Mouse (Mus musculus): ENCODE results near the gene Ttll5. TPM values are rescaled to one million over a fixed set of nuclear protein-coding genes. Genes with fewer than 3 reads are reported as not detected.

The Ttll5 gene
- polyA plus RNA-seq, 1 experiment = 6.2 TPM

DNA sequence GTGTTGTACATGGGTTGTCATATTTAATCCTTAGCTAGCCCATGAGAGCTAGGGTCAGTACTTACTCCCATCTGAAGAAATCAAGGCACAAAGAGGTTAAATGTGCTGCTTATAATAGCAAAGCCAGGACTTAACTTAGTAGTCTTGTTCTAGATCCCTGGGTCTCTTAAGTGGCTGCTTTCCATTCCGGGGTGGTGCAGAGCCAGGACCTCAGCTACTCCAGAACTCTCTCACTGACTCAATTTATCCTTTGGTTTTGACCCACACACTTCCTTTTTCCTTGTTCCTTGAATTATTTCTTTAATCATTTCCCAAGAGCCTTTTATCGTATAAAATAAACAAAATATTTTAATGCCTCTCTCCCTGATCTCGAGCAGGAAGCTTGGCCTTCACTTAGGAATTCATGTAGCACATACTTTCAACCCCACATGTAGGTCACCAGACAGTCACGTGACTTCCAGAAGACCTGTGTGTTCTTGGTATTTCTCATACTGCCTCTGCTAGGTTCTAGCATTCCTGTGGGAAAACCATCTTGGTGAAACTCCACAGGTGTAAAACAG is 164.4 kb downstream of the Ttll5 start:
- H3K4me3 ChIP-seq (ENCODE audit: extremely low read depth, insufficient read depth, insufficient read length) = no peak overlapping the region
- no peak for DNase-seq (ENCODE audit: low read depth in 1 of 2, low spot score in 2 of 2)
- no peak overlapping the region for H3K27ac ChIP-seq (ENCODE audit: insufficient read depth, low read length)
- TF ChIP-seq POLR2A (IDR thresholded peaks at IDR 0.05; ENCODE audit: low read depth, low read length) (no peak), CTCF (IDR thresholded peaks at IDR 0.05; ENCODE audit: extremely low read depth, insufficient read depth, insufficient read length, insufficient replicate concordance) (no peak)
- 88% methylated on average over 4 of the region's 4 CpGs for WGBS
- H3K4me1 ChIP-seq (ENCODE audit: control insufficient read depth, insufficient read depth, insufficient read length) = peaks cover 27% of the 10 kb centered on the region
- no peaks in the 10 kb centered on the region for H3K36me3 ChIP-seq (ENCODE audit: control insufficient read depth, insufficient read depth, low read length)
- H3K27me3 ChIP-seq (ENCODE audit: control insufficient read depth, insufficient read depth, low read length) = no peaks in the 10 kb centered on the region

DNA sequence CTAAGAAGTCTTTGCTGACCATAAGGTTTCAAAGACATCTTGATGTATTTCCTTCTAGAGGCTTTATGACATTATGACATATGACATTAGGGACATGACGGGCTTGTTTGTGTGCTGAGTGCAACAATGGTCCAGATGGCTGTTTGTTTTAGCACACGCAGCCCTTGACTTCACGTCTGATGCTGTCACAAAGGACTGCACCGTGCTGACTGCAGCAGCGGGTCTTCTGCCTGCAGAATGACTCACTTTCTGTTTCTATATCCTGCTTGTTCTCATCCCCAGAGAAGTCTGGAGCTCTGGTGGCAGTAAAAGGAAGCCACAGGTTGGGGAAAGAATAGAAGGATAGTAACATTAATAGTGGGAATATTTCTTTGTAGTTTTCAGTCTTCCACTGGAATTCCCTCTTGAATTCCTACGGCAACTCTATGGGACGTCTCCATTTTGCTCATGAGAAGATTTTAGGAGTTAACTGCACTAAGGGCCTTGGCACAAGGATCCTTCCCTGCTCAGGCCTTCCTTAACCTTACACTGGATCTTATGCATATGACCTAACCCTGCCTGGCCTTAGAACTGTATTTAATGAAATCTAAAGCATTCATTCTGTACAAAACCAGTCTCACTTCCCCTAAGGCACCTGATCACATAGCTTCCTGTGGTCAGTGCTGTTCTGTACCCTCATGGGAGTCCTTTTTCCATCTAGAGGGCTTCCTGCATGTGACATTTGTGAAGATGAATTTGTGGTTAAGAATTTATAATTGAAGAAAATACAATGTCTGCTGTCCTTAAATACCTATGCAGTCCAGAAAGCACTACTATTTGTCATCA is 167.8 kb downstream of the Ttll5 start:
- Histone ChIP-seq H3K36me3 (ENCODE audit: control insufficient read depth, insufficient read depth, low read length) (peaks cover 2% of the 10 kb centered on the region; the same call in 1 of the 2 replicates), H3K4me3 (ENCODE audit: extremely low read depth, insufficient read depth, insufficient read length) (no peak overlapping the region), H3K27ac (ENCODE audit: insufficient read depth, low read length) (peak overlapping the region; percentile 78), H3K27me3 (ENCODE audit: control insufficient read depth, insufficient read depth, low read length) (no peaks in the 10 kb centered on the region), H3K4me1 (ENCODE audit: control insufficient read depth, insufficient read depth, insufficient read length) (peaks cover 8% of the 10 kb centered on the region; the same call in 1 of the 2 replicates)
- TF ChIP-seq POLR2A (IDR thresholded peaks at IDR 0.05; ENCODE audit: low read depth, low read length) = no peak
- no peak for TF ChIP-seq CTCF (IDR thresholded peaks at IDR 0.05; ENCODE audit: extremely low read depth, insufficient read depth, insufficient read length, insufficient replicate concordance)
- WGBS = 38% methylated on average over 7 of the region's 7 CpGs
- DNase-seq (ENCODE audit: low read depth in 1 of 2, low spot score in 2 of 2) = peak; percentile 24 to 81

DNA sequence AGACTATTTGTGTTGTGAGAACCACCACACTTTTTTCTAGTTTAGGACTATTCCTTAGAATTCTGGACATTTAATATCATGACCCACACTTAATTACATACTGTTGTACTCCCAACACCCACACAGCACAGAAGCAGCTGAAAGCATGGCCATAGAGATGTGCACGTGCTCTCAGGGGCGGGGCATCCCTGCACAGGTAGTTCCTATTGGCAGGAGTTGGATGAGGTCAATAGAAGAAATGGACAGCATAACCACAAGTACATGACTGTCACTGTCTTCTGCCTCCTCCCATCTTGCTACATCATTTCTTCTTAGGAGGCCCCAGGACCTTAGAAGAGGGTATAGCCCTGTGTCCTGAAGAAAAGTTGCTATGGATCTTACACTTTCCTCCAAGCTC is 168.4 kb downstream of the Ttll5 start:
- peaks cover 2% of the 10 kb centered on the region; the same call in 1 of the 2 replicates for H3K36me3 ChIP-seq (ENCODE audit: control insufficient read depth, insufficient read depth, low read length)
- H3K4me3 ChIP-seq (ENCODE audit: extremely low read depth, insufficient read depth, insufficient read length) = no peak overlapping the region
- H3K27me3 ChIP-seq (ENCODE audit: control insufficient read depth, insufficient read depth, low read length) = no peaks in the 10 kb centered on the region
- WGBS = 64% methylated on average over 2 of the region's 2 CpGs
- peak overlapping the region; percentile 78 for H3K27ac ChIP-seq (ENCODE audit: insufficient read depth, low read length)
- no peak for DNase-seq (ENCODE audit: low read depth in 1 of 2, low spot score in 2 of 2)
- peaks cover 8% of the 10 kb centered on the region; the same call in 1 of the 2 replicates for H3K4me1 ChIP-seq (ENCODE audit: control insufficient read depth, insufficient read depth, insufficient read length)
- no peak for TF ChIP-seq CTCF (IDR thresholded peaks at IDR 0.05; ENCODE audit: extremely low read depth, insufficient read depth, insufficient read length, insufficient replicate concordance)
- TF ChIP-seq POLR2A (IDR thresholded peaks at IDR 0.05; ENCODE audit: low read depth, low read length) = no peak

GRCm38 (mm10) chr12:85993790-85994360 is 169.4 kb downstream of the Ttll5 start:
- H3K36me3 ChIP-seq (ENCODE audit: control insufficient read depth, insufficient read depth, low read length) = peaks cover 2% of the 10 kb centered on the region; the same call in 1 of the 2 replicates
- no peak overlapping the region for H3K27ac ChIP-seq (ENCODE audit: insufficient read depth, low read length)
- H3K27me3 ChIP-seq (ENCODE audit: control insufficient read depth, insufficient read depth, low read length) = no peaks in the 10 kb centered on the region
- WGBS = 76% methylated on average over 5 of the region's 5 CpGs
- peaks cover 8% of the 10 kb centered on the region; the same call in 1 of the 2 replicates for H3K4me1 ChIP-seq (ENCODE audit: control insufficient read depth, insufficient read depth, insufficient read length)
- DNase-seq (ENCODE audit: low read depth in 1 of 2, low spot score in 2 of 2) = no peak
- no peak overlapping the region for H3K4me3 ChIP-seq (ENCODE audit: extremely low read depth, insufficient read depth, insufficient read length)
- no peak for TF ChIP-seq CTCF (IDR thresholded peaks at IDR 0.05; ENCODE audit: extremely low read depth, insufficient read depth, insufficient read length, insufficient replicate concordance)
- no peak for TF ChIP-seq POLR2A (IDR thresholded peaks at IDR 0.05; ENCODE audit: low read depth, low read length)

DNA sequence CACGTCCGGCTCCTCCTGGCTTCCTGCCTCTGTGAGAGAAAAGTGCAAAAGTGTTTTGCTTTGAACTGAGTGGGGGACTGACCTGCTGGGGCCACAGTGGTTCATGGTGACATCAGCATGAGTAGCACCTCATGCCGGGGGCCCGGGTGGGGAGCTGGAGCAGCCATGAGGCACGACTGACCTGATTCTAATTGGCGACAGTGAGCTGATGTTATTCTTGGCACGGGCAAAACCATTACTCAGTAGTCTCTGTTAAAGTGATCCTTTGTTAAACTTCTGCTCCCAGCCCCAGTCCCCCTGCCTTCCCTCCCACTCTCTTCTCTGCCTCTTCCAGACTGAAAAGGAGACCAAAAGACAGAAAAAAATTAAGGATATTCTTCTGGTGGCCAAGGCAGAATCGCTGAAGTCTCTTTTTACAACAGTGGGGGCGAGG is 176.2 kb downstream of the Ttll5 start:
- TF ChIP-seq POLR2A (IDR thresholded peaks at IDR 0.05; ENCODE audit: low read depth, low read length) = no peak
- no peak for TF ChIP-seq CTCF (IDR thresholded peaks at IDR 0.05; ENCODE audit: extremely low read depth, insufficient read depth, insufficient read length, insufficient replicate concordance)
- Histone ChIP-seq H3K4me1 (ENCODE audit: control insufficient read depth, insufficient read depth, insufficient read length) (no peaks in the 10 kb centered on the region), H3K36me3 (ENCODE audit: control insufficient read depth, insufficient read depth, low read length) (peaks cover 2% of the 10 kb centered on the region; the same call in 1 of the 2 replicates), H3K27ac (ENCODE audit: insufficient read depth, low read length) (no peak overlapping the region), H3K4me3 (ENCODE audit: extremely low read depth, insufficient read depth, insufficient read length) (no peak overlapping the region), H3K27me3 (ENCODE audit: control insufficient read depth, insufficient read depth, low read length) (no peaks in the 10 kb centered on the region)
- DNase-seq (ENCODE audit: low read depth in 1 of 2, low spot score in 2 of 2) = no peak
- WGBS = 73% methylated on average over 9 of the region's 9 CpGs

GRCm38 (mm10) chr12:86001120-86001655 is 176.7 kb downstream of the Ttll5 start:
- H3K4me1 ChIP-seq (ENCODE audit: control insufficient read depth, insufficient read depth, insufficient read length) = no peaks in the 10 kb centered on the region

More at GRCm38 (mm10) chr12:86001120-86001655, 176.7 kb downstream of the Ttll5 start:
- no peaks in the 10 kb centered on the region for H3K27me3 ChIP-seq (ENCODE audit: control insufficient read depth, insufficient read depth, low read length)
- TF ChIP-seq POLR2A (IDR thresholded peaks at IDR 0.05; ENCODE audit: low read depth, low read length) (no peak), CTCF (IDR thresholded peaks at IDR 0.05; ENCODE audit: extremely low read depth, insufficient read depth, insufficient read length, insufficient replicate concordance) (no peak)
- no peak overlapping the region for H3K4me3 ChIP-seq (ENCODE audit: extremely low read depth, insufficient read depth, insufficient read length)
- DNase-seq (ENCODE audit: low read depth in 1 of 2, low spot score in 2 of 2) = no peak
- no peak overlapping the region for H3K27ac ChIP-seq (ENCODE audit: insufficient read depth, low read length)
- WGBS = 91% methylated on average over 7 of the region's 7 CpGs
- peaks cover 2% of the 10 kb centered on the region; the same call in 1 of the 2 replicates for H3K36me3 ChIP-seq (ENCODE audit: control insufficient read depth, insufficient read depth, low read length)

Data from spleen, adult 2 months (tissue).